Mouse (Mus musculus) megakaryocyte, embryonic 14.5 days (primary cell): ENCODE data around the gene Agr2.

ENCODE experiments used
- FLI1 ChIP-seq: IDR thresholded peaks from 2 replicates; pipeline ENCODE4 v1.6.1; 2012; ENCODE audit warnings: low read length, inconsistent platforms, mixed read lengths
- GATA1 ChIP-seq: IDR thresholded peaks from 3 replicates; pipeline ENCODE4 v1.6.1; 2012; ENCODE audit warnings: mixed read lengths, low read length, inconsistent platforms, borderline replicate concordance

DNA sequence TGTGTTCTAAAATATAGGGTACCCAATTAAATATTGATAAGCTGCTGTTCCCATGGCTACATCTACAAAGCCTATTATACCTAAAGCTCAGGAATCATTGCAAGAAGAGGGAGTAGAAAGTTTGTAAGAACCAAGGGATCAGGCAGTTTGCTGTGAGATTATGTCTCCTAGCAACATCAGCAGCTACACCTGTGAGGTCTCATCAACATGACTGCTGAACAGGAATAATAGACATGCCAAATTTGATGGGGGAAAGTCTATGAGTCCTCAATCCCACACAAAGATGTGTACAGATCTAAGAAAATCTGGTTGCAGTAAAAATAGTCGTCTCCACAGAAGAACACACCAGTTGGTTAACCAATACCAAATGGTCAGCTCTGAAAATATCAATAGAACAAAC lies 41.0 kb upstream of the Agr2 start:
- TF ChIP-seq GATA1 (no peak), FLI1 (no peak)
